Mouse (Mus musculus): Measurements from ENCODE around the gene Timm9. TPM values are rescaled to one million over a fixed set of nuclear protein-coding genes. Genes with fewer than 3 reads are reported as not detected.

The Timm9 gene
- 71.0 and 82.9 TPM in 2 replicates for polyA plus RNA-seq (2016; fragmentation: Nextera tagmentation; extraction: Ambion mirVana)

GRCm38 (mm10) chr12:71136130-71136973 is at the start of gene Timm9, which contains the start of gene 2700049A03Rik:
Gene Timm9, minus strand, starts transcription at chr12:71136684.
Gene 2700049A03Rik, plus strand, starts transcription at chr12:71136848.
- WGBS: under 1% methylated on average over 52 of the region's 52 CpGs

GRCm38 (mm10) chr12:71184396-71184795 is 47.9 kb upstream of the Timm9 start:
- H3K4me3 ChIP-seq: no peak overlapping the region
- no peak overlapping the region for H3K27ac ChIP-seq
- no peaks in the 10 kb centered on the region for H3K4me1 ChIP-seq
- no peaks in the 10 kb centered on the region for H3K27me3 ChIP-seq (ENCODE audit: low read depth, poor library complexity, severe bottlenecking)
- H3K9me3 ChIP-seq (replicated peaks): no peaks in the 10 kb centered on the region
- H3K36me3 ChIP-seq: peaks cover 83% of the 10 kb centered on the region
- WGBS: 98% methylated on average over 4 of the region's 4 CpGs
- DNase-seq (ENCODE audit: low spot score): no peak

More at GRCm38 (mm10) chr12:71136130-71136973, at the start of gene Timm9, which contains the start of gene 2700049A03Rik:
- Histone ChIP-seq H3K4me3 (peak within 1 kb of the TSS; percentile 95), H3K4me1 (peaks cover 22% of the 10 kb centered on the region), H3K36me3 (peaks cover 45% of the 10 kb centered on the region), H3K9me3 (replicated peaks) (no peaks in the 10 kb centered on the region), H3K27ac (peak within 1 kb of the TSS; percentile 94), H3K27me3 (ENCODE audit: low read depth, poor library complexity, severe bottlenecking) (no peaks in the 10 kb centered on the region)
- DNase-seq (ENCODE audit: low spot score): peak; percentile 82

- Histone ChIP-seq H3K27ac (no peak overlapping the region), H3K27me3 (ENCODE audit: low read depth, poor library complexity, severe bottlenecking) (no peaks in the 10 kb centered on the region), H3K4me3 (no peak overlapping the region), H3K4me1 (no peaks in the 10 kb centered on the region), H3K9me3 (replicated peaks) (no peaks in the 10 kb centered on the region), H3K36me3 (peaks cover 83% of the 10 kb centered on the region)
- WGBS: 95% methylated on average over 3 of the region's 3 CpGs
- DNase-seq (ENCODE audit: low spot score): no peak
Measured at GRCm38 (mm10) chr12:71183736-71184135, 47.3 kb upstream of the Timm9 start.

DNA sequence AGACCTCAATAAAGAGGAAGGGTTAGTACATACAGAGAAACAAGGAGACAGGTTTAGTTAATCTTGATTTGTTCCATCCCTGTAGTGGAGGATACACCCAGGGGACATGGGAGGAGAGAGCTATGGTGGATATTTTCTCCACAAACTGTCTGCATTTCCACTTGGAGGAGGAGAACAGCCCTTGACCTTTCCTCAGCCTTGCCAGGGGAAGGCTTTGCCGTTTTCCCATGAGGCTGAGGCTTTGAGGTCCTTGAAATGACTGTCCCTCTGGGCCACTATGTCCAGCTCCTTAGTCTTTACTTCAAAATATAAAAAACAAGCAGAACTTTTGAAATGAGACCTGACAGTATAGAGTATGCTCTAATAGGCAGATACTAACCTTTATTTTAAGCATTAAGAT is 33.4 kb upstream of the Timm9 start:
- peaks cover 92% of the 10 kb centered on the region for H3K36me3 ChIP-seq
- 93% methylated on average over 1 of the region's 1 CpGs for WGBS

GRCm38 (mm10) chr12:71164410-71164809 is 27.9 kb upstream of the Timm9 start:
- 93% methylated on average over 9 of the region's 9 CpGs for WGBS
- DNase-seq (ENCODE audit: low spot score): no peak
- H3K4me1 ChIP-seq: no peaks in the 10 kb centered on the region

More for the DNA sequence above, 33.4 kb upstream of the Timm9 start:
- Histone ChIP-seq H3K9me3 (replicated peaks) (no peaks in the 10 kb centered on the region), H3K27me3 (ENCODE audit: low read depth, poor library complexity, severe bottlenecking) (no peaks in the 10 kb centered on the region), H3K4me1 (no peaks in the 10 kb centered on the region), H3K27ac (no peak overlapping the region), H3K4me3 (no peak overlapping the region)
- DNase-seq (ENCODE audit: low spot score): no peak

DNA sequence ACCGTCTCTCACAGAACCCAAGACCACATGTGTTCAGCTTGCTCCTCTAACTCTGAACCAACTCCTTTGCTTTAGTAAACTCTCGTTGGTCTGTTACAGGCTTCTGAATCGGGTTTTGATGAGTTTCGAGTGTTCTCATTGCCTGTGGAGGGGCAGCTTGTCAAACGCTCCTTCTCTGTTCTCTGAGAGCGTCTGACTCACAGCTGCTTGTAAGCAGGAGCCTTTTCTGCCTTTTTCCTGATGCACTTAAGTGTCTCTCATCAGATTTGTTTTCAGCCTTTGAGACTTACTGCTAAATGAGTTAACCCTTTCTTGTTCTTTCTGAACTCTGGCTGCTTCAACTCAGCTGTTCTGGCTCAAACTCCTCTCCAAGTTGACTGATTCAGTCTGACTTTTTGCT is 21.5 kb upstream of the Timm9 start:
- no peak overlapping the region for H3K4me3 ChIP-seq
- H3K4me1 ChIP-seq: no peaks in the 10 kb centered on the region
- H3K27me3 ChIP-seq (ENCODE audit: low read depth, poor library complexity, severe bottlenecking): no peaks in the 10 kb centered on the region
- peaks cover 98% of the 10 kb centered on the region for H3K36me3 ChIP-seq
- DNase-seq (ENCODE audit: low spot score): no peak
- H3K9me3 ChIP-seq (replicated peaks): no peaks in the 10 kb centered on the region
- H3K27ac ChIP-seq: no peak overlapping the region
- 89% methylated on average over 6 of the region's 6 CpGs for WGBS

More at GRCm38 (mm10) chr12:71164410-71164809, 27.9 kb upstream of the Timm9 start:
- peaks cover 92% of the 10 kb centered on the region for H3K36me3 ChIP-seq
- H3K27ac ChIP-seq: no peak overlapping the region
- H3K4me3 ChIP-seq: no peak overlapping the region
- H3K9me3 ChIP-seq (replicated peaks): no peaks in the 10 kb centered on the region
- no peaks in the 10 kb centered on the region for H3K27me3 ChIP-seq (ENCODE audit: low read depth, poor library complexity, severe bottlenecking)

DNA sequence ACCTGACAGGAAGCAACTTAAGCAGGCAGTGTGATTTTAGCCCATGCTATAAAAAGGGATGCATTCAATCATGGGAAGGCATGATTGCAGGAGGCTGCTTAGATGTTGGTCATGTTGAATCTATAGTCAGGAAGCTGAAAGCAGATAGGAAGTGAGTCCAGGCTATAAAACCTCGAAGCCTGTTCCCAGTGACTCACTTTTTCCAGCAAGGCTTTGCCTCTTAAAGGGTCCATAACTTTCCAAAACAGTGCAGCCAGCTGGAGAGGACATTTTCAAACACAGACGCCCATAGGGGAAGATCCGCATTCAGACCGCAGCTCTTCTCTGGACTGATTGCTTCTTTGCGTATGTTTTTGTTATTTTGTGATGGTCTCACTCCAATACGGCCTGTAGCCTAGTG is 18.5 kb upstream of the Timm9 start:
- Histone ChIP-seq H3K27me3 (ENCODE audit: low read depth, poor library complexity, severe bottlenecking) (no peaks in the 10 kb centered on the region), H3K27ac (no peak overlapping the region), H3K4me3 (no peak overlapping the region), H3K4me1 (no peaks in the 10 kb centered on the region), H3K36me3 (peaks cover 97% of the 10 kb centered on the region), H3K9me3 (replicated peaks) (no peaks in the 10 kb centered on the region)
- no peak for DNase-seq (ENCODE audit: low spot score)
- 94% methylated on average over 6 of the region's 6 CpGs for WGBS

DNA sequence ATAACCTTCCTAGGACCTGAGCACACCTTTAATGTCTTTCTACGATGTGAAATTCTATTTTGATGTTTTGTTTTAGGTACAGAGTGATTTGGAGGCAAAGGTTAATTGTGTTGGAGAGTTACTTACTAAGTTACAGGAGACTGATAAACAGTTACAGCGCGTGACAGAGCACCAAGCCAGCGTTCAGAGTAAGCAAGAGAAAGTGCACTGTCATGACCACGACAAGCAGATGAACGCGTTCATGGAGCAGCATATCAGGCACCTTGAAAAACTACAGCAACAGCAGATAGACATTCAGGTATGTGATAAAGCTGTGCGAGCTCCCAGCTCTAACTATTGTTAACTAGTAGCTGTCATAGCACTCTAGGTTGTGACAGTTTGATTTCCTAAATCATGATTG is 13.7 kb upstream of the Timm9 start:
- H3K27ac ChIP-seq: no peak overlapping the region
- no peaks in the 10 kb centered on the region for H3K4me1 ChIP-seq
- no peak for DNase-seq (ENCODE audit: low spot score)
- no peaks in the 10 kb centered on the region for H3K9me3 ChIP-seq (replicated peaks)
- H3K4me3 ChIP-seq: no peak overlapping the region
- WGBS: 93% methylated on average over 8 of the region's 8 CpGs
- H3K36me3 ChIP-seq: peaks cover 94% of the 10 kb centered on the region
- H3K27me3 ChIP-seq (ENCODE audit: low read depth, poor library complexity, severe bottlenecking): no peaks in the 10 kb centered on the region

DNA sequence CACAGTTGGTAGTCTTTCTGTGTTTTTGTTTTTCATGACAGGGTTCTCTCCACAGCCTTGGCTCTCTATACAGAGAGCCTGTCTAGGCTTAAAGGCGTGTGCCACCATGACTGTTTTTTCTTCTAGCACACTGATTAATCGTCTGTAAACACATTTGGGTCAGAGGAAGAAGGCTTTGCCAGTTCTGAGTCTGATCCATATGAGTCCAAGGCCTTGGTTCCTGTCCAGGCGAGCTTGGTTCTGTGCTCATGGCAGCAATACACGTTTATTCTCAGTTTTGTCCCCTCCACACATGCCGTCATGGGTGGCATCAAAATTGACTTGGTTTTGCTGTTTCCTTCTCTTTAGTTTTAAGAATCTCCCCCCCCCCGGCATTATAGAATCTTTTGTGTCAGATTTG is 13.0 kb upstream of the Timm9 start:
- 93% methylated on average over 6 of the region's 6 CpGs for WGBS
- Histone ChIP-seq H3K36me3 (peaks cover 94% of the 10 kb centered on the region), H3K27ac (no peak overlapping the region), H3K9me3 (replicated peaks) (no peaks in the 10 kb centered on the region), H3K4me1 (no peaks in the 10 kb centered on the region), H3K4me3 (no peak overlapping the region), H3K27me3 (ENCODE audit: low read depth, poor library complexity, severe bottlenecking) (no peaks in the 10 kb centered on the region)
- no peak for DNase-seq (ENCODE audit: low spot score)

GRCm38 (mm10) chr12:71148801-71149200 is 12.3 kb upstream of the Timm9 start:
- H3K4me1 ChIP-seq: no peaks in the 10 kb centered on the region
- DNase-seq (ENCODE audit: low spot score): no peak
- no peaks in the 10 kb centered on the region for H3K9me3 ChIP-seq (replicated peaks)
- peaks cover 94% of the 10 kb centered on the region for H3K36me3 ChIP-seq
- no peak overlapping the region for H3K27ac ChIP-seq
- no peaks in the 10 kb centered on the region for H3K27me3 ChIP-seq (ENCODE audit: low read depth, poor library complexity, severe bottlenecking)
- WGBS: 98% methylated on average over 9 of the region's 9 CpGs
- no peak overlapping the region for H3K4me3 ChIP-seq

DNA sequence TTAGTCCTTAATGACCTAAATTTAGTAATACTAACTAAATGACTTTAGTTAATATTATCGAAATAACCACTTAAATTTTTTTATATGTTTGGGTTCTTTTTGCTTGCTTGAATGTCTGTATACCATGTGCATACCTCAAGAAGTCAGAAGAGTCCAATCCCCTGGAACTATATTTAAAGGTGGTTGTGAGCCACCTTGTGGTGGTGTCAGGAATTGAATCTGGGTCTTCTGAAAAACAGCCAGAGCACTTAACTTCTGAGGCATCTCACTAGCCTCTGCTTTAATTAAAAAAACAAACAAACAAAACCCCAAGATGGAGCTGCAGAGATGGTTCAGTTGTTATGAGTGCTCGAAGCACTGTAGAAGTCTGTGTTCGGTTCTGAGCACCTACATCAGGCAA is 11.2 kb upstream of the Timm9 start:
- Histone ChIP-seq H3K36me3 (peaks cover 94% of the 10 kb centered on the region), H3K4me1 (no peaks in the 10 kb centered on the region), H3K9me3 (replicated peaks) (no peaks in the 10 kb centered on the region), H3K27ac (no peak overlapping the region), H3K27me3 (ENCODE audit: low read depth, poor library complexity, severe bottlenecking) (no peaks in the 10 kb centered on the region), H3K4me3 (no peak overlapping the region)
- 78% methylated on average over 3 of the region's 3 CpGs for WGBS
- DNase-seq (ENCODE audit: low spot score): peak; percentile 43

- DNase-seq (ENCODE audit: low spot score): no peak
- H3K27ac ChIP-seq: no peak overlapping the region
- no peaks in the 10 kb centered on the region for H3K9me3 ChIP-seq (replicated peaks)
- H3K4me3 ChIP-seq: no peak overlapping the region
- peaks cover 14% of the 10 kb centered on the region for H3K4me1 ChIP-seq
- H3K36me3 ChIP-seq: peaks cover 69% of the 10 kb centered on the region
- no peaks in the 10 kb centered on the region for H3K27me3 ChIP-seq (ENCODE audit: low read depth, poor library complexity, severe bottlenecking)
Measured at GRCm38 (mm10) chr12:71141189-71141588, 4.7 kb upstream of the Timm9 start.

DNA sequence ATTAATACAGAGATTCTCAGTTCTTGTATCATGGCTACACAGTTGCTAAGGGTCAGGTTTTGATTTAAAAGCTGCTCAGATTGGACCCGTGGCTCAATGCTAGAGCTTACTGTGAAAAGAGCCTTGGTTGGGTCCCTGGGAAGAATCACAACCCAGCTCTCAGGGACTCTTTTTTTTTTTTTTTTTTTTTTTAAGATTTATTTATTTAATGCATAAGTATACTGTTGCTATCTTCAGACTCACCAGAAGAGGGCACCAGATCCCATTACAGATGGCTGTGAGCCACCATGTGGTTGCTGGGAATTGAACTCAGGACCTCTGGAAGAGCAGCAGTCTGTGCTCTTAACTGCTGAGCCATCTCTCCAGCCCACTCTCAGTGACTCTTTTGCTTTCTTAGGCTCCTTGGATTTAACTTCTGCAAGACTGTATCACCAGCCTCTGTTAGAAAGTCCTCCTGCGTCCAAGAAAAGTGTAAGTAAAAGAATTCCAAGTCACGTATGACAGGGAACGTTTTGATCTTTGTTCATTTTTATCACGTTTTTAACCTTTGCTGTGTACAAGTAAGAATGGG is 2.9 kb upstream of the Timm9 start:
- Histone ChIP-seq H3K27ac (no peak overlapping the region), H3K4me3 (no peak overlapping the region), H3K4me1 (peaks cover 22% of the 10 kb centered on the region), H3K9me3 (replicated peaks) (no peaks in the 10 kb centered on the region), H3K36me3 (peaks cover 52% of the 10 kb centered on the region), H3K27me3 (ENCODE audit: low read depth, poor library complexity, severe bottlenecking) (no peaks in the 10 kb centered on the region)
- no peak for DNase-seq (ENCODE audit: low spot score)
- 82% methylated on average over 5 of the region's 5 CpGs for WGBS

Measured in limb, embryonic 10.5 days (tissue).